Mouse (Mus musculus) neural tube, embryonic 10.5 days (tissue): ENCODE measurements around the gene Bnip3.

Source experiments
- DNase-seq: peaks from one replicate; pipeline ENCODE4 v3.0.0-alpha.2; 2017; ENCODE audit warnings: low spot score; ENCODE audit errors: extremely low spot score

Bnip3 gene

DNA sequence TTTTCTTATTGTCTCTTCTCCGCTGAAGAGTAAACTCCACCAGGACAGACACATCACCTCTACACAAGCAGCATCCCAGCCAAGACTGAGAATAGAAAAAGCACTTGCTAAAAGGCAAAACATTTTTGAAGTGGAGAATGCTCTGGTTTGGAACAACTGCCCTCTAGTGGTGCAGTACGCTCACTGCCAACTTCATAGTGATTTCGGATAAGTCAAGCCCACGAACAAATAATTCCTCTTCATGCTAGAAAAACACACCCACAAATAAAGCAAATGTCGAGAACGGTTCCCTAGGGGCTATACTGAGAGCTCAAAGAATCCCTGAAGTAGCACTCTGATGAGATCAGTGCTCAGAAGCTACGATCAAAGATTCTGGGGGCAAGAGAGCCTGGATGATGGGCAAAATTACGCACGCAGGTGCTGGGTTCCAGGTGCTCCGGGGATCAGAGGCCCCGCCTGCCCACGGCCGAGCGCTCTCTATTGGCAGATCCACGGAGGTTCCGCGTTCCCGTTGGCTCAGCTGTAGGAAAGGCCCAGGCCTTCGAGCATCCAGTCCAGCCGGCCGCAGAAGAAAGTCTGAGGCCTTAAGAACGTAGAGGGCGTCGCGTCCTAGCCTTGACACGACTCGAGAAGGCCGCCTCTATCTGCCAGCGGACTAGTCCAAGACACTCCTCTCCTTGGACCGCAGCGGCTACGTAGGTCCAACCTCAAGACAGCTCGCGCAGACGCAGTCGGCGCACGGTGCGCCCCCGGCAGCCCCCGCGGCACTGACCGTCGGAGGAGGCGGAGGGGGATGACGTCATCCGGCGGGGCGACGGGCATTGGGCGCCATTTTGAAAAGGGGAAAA lies 63.6 kb downstream of the Bnip3 start, which contains the start of the genes Ppp2r2d and Mapk1ip1:
Ppp2r2d (plus strand) TSS at position 536 of the 848 bp plus-strand sequence.
Mapk1ip1 (minus strand) TSS at position 730 of the 848 bp plus-strand sequence.
- peak; percentile 96 for DNase-seq

DNA sequence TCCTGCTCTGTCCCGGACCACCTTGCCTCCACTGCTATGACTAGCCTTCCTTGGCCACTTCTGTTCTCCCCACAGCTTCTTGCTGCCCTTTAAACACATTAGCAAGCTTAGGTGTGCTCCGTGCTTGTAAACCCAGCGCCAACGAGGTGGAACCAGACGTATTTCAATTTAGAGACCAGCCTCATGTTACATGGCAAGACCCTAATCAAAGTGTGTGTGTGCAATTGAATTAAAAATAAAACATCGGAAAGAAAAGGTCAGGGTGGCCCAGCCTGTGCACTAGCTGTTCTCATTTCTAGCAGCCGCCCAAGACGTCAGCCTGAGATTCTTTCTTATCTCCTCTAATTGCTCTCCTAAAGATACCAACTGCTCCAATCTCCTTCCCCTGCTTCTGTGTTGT lies 64.2 kb downstream of the Bnip3 start:
- no peak for DNase-seq

- DNase-seq, result no peak
These were observed 65.9 kb downstream of the Bnip3 start for GRCm38 (mm10) chr7:138843421-138843820.

GRCm38 (mm10) chr7:138841436-138842151 lies 67.7 kb downstream of the Bnip3 start:
- DNase-seq, result peak; percentile 21
